Mouse (Mus musculus) MEL (cell line): ENCODE results near the gene Mrm3. TPM values are rescaled to one million over a fixed set of nuclear protein-coding genes. Genes with fewer than 3 reads are reported as not detected.

ENCODE experiments used
- DNase-seq: peaks from one replicate; pipeline ENCODE4 v3.0.0; 2011; ENCODE audit warnings: low read depth, low spot score
- H3K27ac ChIP-seq: 2 replicates; pipeline ENCODE4 v1.5.1; 2012; ENCODE audit warnings: low read depth, mild to moderate bottlenecking, control low read depth, low read length, moderate library complexity; ENCODE audit not compliant: control insufficient read depth
- H3K27me3 ChIP-seq, 2 experiments: fragments of 150-350 bp in 1 of 2; sonication (generic) in 1 of 2; 2 replicates each; pipeline ENCODE4 v1.6.1; 2012; ENCODE audit warnings: low read length in 2 of 2, mild to moderate bottlenecking in 2 of 2, improper control_type of control experiment in 1 of 2, moderate library complexity in 1 of 2; ENCODE audit not compliant: insufficient read depth in 2 of 2, control insufficient read depth in 1 of 2
- H3K36me3 ChIP-seq, 2 experiments: 2 replicates each; pipeline ENCODE4 v1.6.1; 2012 to 2014; ENCODE audit warnings: low read length in 2 of 2, improper control_type of control experiment in 1 of 2, inconsistent platforms in 1 of 2, mild to moderate bottlenecking in 1 of 2; ENCODE audit not compliant: insufficient read depth in 2 of 2, control insufficient read depth in 1 of 2
- H3K4me1 ChIP-seq, 2 experiments: fragments of 150-350 bp in 1 of 2; sonication (generic) in 1 of 2; 2 replicates each; pipeline ENCODE4 v1.6.1; 2012; ENCODE audit warnings: low read length in 2 of 2, improper control_type of control experiment in 1 of 2, mild to moderate bottlenecking in 1 of 2; ENCODE audit not compliant: insufficient read depth in 2 of 2, control insufficient read depth in 1 of 2
- H3K4me3 ChIP-seq, 2 experiments: fragments of 150-350 bp in 1 of 2; sonication (generic) in 1 of 2; 2 replicates each; pipeline ENCODE4 v1.5.1; 2012; ENCODE audit warnings: low read depth in 2 of 2, low read length in 2 of 2, mild to moderate bottlenecking in 2 of 2, moderate library complexity in 2 of 2, control low read depth in 1 of 2, improper control_type of control experiment in 1 of 2; ENCODE audit not compliant: control insufficient read depth in 1 of 2, insufficient read depth in 1 of 2
- H3K79me2 ChIP-seq: 2 replicates; pipeline ENCODE4 v1.6.1; 2012; ENCODE audit warnings: mild to moderate bottlenecking, low read length, moderate library complexity; ENCODE audit not compliant: control insufficient read depth, poor library complexity, insufficient read depth
- H3K9ac ChIP-seq: 2 replicates; pipeline ENCODE4 v1.6.1; 2012; ENCODE audit warnings: low read depth, mild to moderate bottlenecking, control low read depth, low read length, moderate library complexity; ENCODE audit not compliant: control insufficient read depth, poor library complexity, severe bottlenecking
- H3K9me3 ChIP-seq: fragments of 150-350 bp; sonication (generic); replicated peaks from 2 replicates; pipeline ENCODE4 v1.6.1; 2012; ENCODE audit warnings: mild to moderate bottlenecking, low read length, improper control_type of control experiment, moderate library complexity; ENCODE audit not compliant: insufficient read depth
- BHLHE40 ChIP-seq: IDR thresholded peaks from 2 replicates; pipeline ENCODE4 v1.6.1; 2012; ENCODE audit warnings: low read depth, mild to moderate bottlenecking, inconsistent platforms, low read length, improper control_type of control experiment, borderline replicate concordance
- CHD2 ChIP-seq: IDR thresholded peaks from 2 replicates; pipeline ENCODE4 v1.6.1; 2011; ENCODE audit warnings: low read length, improper control_type of control experiment
- GATA1 ChIP-seq: IDR thresholded peaks from 2 replicates; pipeline ENCODE4 v1.6.1; 2011; ENCODE audit warnings: low read depth, low read length, improper control_type of control experiment
- JUND ChIP-seq: IDR thresholded peaks from 2 replicates; pipeline ENCODE4 v1.6.1; 2011; ENCODE audit warnings: low read depth, mild to moderate bottlenecking, improper control_type of control experiment, low read length
- KAT2A ChIP-seq: conservative IDR thresholded peaks from 2 replicates; pipeline ENCODE4 v1.6.1; 2012; ENCODE audit warnings: low read depth, low read length, improper control_type of control experiment, inconsistent platforms
- POLR2AphosphoS2 ChIP-seq: IDR thresholded peaks from 2 replicates; pipeline ENCODE4 v1.6.1; 2011; ENCODE audit warnings: low read length, improper control_type of control experiment
- RAD21 ChIP-seq: IDR thresholded peaks from 2 replicates; pipeline ENCODE4 v1.6.1; 2011; ENCODE audit warnings: mild to moderate bottlenecking, low read depth, low read length, improper control_type of control experiment
- TBP ChIP-seq: IDR thresholded peaks from 2 replicates; pipeline ENCODE4 v1.8.0; 2011; ENCODE audit warnings: low read depth, low read length, improper control_type of control experiment
- TCF12 ChIP-seq: IDR thresholded peaks from 2 replicates; pipeline ENCODE4 v1.6.1; 2014; ENCODE audit warnings: low read depth, mild to moderate bottlenecking, inconsistent platforms, low read length, improper control_type of control experiment, moderate library complexity
- polyA plus RNA-seq, 2 experiments: library from polyadenylated mRNA; stranded (reverse) in 1 of 2; unstranded in 1 of 2; fragments of >175 nt in 1 of 2; fragments of >200 nt in 1 of 2; gene quantifications; 2 replicates each; pipeline versions ENCODE4 v1.2.1 to v1.2.4; 2012; ENCODE audit warnings: low replicate concordance in 2 of 2, low read depth in 1 of 2; ENCODE audit not compliant: insufficient read length in 2 of 2, insufficient read depth in 1 of 2, missing spikeins in 1 of 2
- total RNA-seq: library from RNA; depleted of rRNA; stranded (reverse); fragments of 300-350 nt; gene quantifications from 2 replicates; pipeline ENCODE4 v1.2.3, GENCODE M21; 2012

The Mrm3 gene
- total and polyA plus RNA-seq, 3 experiments, result 27.7 to 65.7 TPM; not detected in 1

DNA sequence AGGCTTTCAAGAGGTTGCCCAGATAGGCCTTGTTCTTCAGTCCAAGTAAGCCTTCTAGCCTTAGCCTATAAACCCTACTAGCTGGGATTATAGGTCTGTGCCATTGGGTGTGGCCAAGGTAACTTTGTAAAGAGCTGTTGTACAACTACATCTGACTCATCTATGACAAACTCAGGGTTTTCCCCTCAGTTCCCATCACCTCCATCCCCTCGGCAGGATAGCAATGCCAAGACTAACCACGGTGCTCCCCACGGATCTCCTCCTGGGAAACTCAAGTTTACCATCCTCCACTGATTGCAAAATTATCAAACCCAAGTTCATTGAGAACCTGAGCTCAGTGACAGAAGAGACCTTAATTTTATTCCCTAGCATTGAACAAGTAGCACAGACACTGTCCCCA, 7.4 kb upstream of the Mrm3 start:
- no peak overlapping the region for H3K4me3 ChIP-seq
- H3K9me3 ChIP-seq, result no peaks in the 10 kb centered on the region
- no peaks in the 10 kb centered on the region for H3K27me3 ChIP-seq
- no peak overlapping the region for H3K9ac ChIP-seq
- no peak overlapping the region for H3K27ac ChIP-seq
- peaks cover 0 to 9% of the 10 kb centered on the region in 2 experiments; a peak in 2 of 4 replicates for H3K36me3 ChIP-seq
- no peaks in the 10 kb centered on the region for H3K4me1 ChIP-seq
- DNase-seq, result no peak
- TF ChIP-seq KAT2A (no peak), CHD2 (no peak), GATA1 (no peak), BHLHE40 (no peak)
- H3K79me2 ChIP-seq, result no peaks in the 10 kb centered on the region

DNA sequence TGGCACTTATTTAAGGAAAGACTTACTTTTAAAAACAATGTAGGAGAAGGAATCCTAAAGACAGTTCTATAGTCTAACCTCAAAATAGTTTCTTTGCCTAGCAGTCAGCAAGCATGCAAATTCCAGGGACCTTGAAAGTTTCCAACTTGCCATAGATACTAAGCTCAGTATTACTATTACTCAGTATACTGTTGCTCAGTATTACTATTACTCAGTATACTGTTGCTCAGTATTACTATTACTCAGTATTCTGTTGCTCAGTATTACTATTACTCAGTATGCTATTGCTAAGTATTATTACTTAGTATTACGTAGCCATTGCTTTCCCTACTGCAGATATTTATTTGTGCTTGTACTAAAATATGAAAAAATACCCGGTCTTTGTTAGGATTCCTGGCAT, 3.8 kb upstream of the Mrm3 start:
- H3K79me2 ChIP-seq, result peaks cover 19% of the 10 kb centered on the region
- no peak for DNase-seq
- H3K4me1 ChIP-seq, result peaks cover 0 to 9% of the 10 kb centered on the region in 2 experiments; a peak in 2 of 4 replicates
- no peak overlapping the region for H3K27ac ChIP-seq
- no peaks in the 10 kb centered on the region for H3K27me3 ChIP-seq
- H3K4me3 ChIP-seq, result no peak overlapping the region
- H3K36me3 ChIP-seq, result peaks cover 3 to 8% of the 10 kb centered on the region in 2 experiments
- no peaks in the 10 kb centered on the region for H3K9me3 ChIP-seq
- no peak for TF ChIP-seq JUND
- H3K9ac ChIP-seq, result no peak overlapping the region

DNA sequence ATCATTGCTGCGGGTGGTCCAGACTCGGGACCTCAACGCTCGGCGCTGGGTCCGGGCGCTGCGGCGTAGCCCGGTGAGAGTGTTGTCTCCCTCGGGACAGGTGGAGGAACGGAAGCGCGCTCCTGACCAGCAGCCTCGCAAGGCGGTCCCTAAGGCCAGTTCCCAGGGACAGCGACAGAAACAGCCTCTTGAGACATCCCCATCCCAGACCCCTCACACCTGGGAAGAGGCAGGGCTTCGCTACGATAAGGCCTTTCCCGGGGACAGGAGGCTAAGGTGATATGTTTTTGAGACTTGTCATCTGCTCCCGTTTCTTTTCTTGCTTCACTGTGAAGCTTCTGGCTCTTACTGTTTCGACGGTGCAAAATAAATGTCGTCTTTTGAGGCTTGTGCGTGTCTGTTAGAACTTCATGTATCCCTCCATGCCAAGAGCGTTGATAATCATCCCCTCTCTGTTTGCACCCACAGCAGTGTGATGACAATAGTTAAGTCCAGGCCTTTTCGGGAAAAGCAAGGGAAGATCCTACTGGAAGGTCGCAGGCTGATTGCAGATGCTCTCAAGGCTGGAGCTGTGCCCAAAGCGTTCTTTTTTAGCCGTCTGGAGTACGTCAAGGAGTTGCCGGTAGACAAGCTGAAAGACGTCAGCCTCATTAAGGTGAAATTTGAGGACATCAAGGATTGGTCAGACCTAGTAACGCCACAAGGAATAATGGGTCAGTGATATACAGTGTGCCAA, 464 bp downstream of the Mrm3 start:
- Histone ChIP-seq H3K9ac (peak overlapping the region; percentile 89), H3K27ac (0 out of 2 replicates have a peak overlapping the region, but pooled peaks have one; percentile 23), H3K4me3 (peak overlapping the region; percentile 84), H3K36me3 (peaks cover 4 to 19% of the 10 kb centered on the region in 2 experiments; a peak in 3 of 4 replicates), H3K4me1 (peaks cover 0 to 12% of the 10 kb centered on the region in 2 experiments; a peak in 2 of 4 replicates), H3K27me3 (no peaks in the 10 kb centered on the region), H3K79me2 (peaks cover 29% of the 10 kb centered on the region), H3K9me3 (no peaks in the 10 kb centered on the region)
- TF ChIP-seq TCF12 (no peak), TBP (peak; percentile 6; the same call in 1 of the 2 replicates), RAD21 (no peak), POLR2AphosphoS2 (no peak)
- DNase-seq, result no peak
